Mouse (Mus musculus) thymus, adult 2 months (tissue): ENCODE results near the gene Fam83g. TPM values are rescaled to one million over a fixed set of nuclear protein-coding genes. Genes with fewer than 3 reads are reported as not detected.

ENCODE experiments used
- DNase-seq: peaks from one replicate; pipeline ENCODE4 v3.0.0; 2021
- H3K27ac ChIP-seq: fragments of 200-500 bp; 2 replicates; pipeline ENCODE4 v1.5.1; 2012; ENCODE audit warnings: low read length, control low read depth; ENCODE audit not compliant: control insufficient read depth, insufficient read depth
- H3K27me3 ChIP-seq: fragments of 200-500 bp; 2 replicates; pipeline ENCODE4 v1.6.1; 2012; ENCODE audit warnings: mild to moderate bottlenecking, low read length, moderate library complexity, mixed read lengths; ENCODE audit not compliant: control insufficient read depth, insufficient read depth
- H3K36me3 ChIP-seq: fragments of 200-500 bp; 2 replicates; pipeline ENCODE4 v1.6.1; 2012; ENCODE audit warnings: mild to moderate bottlenecking, low read length, moderate library complexity; ENCODE audit not compliant: control insufficient read depth, insufficient read depth
- H3K4me1 ChIP-seq: fragments of 200-500 bp; replicated peaks from 2 replicates; pipeline ENCODE4 v1.6.1; 2012; ENCODE audit warnings: low read length; ENCODE audit not compliant: control insufficient read depth, insufficient read depth
- H3K4me3 ChIP-seq: fragments of 200-500 bp; 2 replicates; pipeline ENCODE4 v1.5.1; 2012; ENCODE audit warnings: mild to moderate bottlenecking, low read length, control low read depth, moderate library complexity; ENCODE audit not compliant: control insufficient read depth, insufficient read depth
- CTCF ChIP-seq: fragments of 200-500 bp; IDR thresholded peaks from 2 replicates; pipeline ENCODE4 v1.5.1; 2012; ENCODE audit warnings: mild to moderate bottlenecking, control low read depth, low read length, moderate library complexity, borderline replicate concordance; ENCODE audit not compliant: control insufficient read depth, poor library complexity, insufficient read depth; ENCODE audit errors: extremely low read depth
- POLR2A ChIP-seq: fragments of 200-500 bp; IDR thresholded peaks from 2 replicates; pipeline ENCODE4 v1.6.1; 2012; ENCODE audit warnings: mild to moderate bottlenecking, low read length, control low read depth, moderate library complexity; ENCODE audit not compliant: control insufficient read depth, poor library complexity, insufficient read depth; ENCODE audit errors: extremely low read depth
- WGBS: fragments of 180-500 bp; shearing (Covaris S2); methylation state at CpG from one replicate; pipeline ENCODE4 v1.1.7; 2018; 5-methylcytosine and 5-hydroxymethylcytosine counted together
- polyA plus RNA-seq: library from polyadenylated mRNA; depleted of rRNA; stranded (reverse); fragments of >200 nt; gene quantifications from 2 replicates; pipeline ENCODE4 v1.2.3, GENCODE M21; 2012

Fam83g gene
- polyA plus RNA-seq, 1 experiment: 9.5 TPM

DNA sequence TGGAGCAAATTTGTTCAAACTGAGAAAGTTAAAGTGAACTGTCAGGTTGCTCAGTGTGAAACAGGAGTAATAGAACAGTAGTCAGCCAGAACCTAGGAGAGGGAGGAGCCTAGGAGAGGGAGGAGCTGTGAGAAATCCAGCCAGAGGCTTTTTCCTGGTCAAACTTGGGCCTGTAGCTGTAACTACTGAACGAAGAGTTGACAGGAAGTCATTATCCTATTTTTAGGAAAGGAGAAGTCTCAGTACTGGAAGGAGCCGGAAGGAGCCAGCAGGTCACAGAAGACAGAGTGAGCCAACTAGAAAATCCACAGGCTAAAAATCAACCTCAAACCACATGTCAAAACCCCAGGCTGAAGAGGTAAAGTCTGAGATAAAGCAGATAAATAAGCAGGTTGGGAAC is 44.1 kb downstream of the Fam83g start:
- H3K36me3 ChIP-seq: peaks cover 20% of the 10 kb centered on the region
- no peak overlapping the region for H3K4me3 ChIP-seq
- no peak for TF ChIP-seq CTCF
- TF ChIP-seq POLR2A: no peak
- no peak overlapping the region for H3K27ac ChIP-seq
- H3K27me3 ChIP-seq: no peaks in the 10 kb centered on the region
- no peak for DNase-seq
- H3K4me1 ChIP-seq: no peaks in the 10 kb centered on the region
- WGBS: 50% methylated on average over 2 of the region's 2 CpGs

DNA sequence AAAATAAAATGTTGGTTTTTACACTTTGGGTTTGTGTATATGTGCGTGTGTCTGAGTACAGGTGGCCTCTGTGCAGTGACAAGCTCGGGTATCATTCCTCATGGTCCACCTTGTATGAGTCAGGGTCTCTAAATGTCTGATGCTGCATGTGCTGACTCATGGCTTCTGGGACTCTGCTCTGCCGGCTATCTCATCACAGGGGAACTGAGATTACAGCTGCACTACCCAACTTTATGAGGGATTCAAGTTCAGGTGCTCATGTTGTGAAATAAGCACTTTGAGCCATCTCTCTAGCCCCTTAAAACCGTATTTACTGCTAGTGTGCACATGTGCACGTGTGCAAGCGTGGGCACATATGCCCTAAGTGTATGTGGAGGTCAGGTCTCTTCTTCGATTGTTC is 48.8 kb downstream of the Fam83g start:
- 91% methylated on average over 7 of the region's 7 CpGs for WGBS
- DNase-seq: no peak
- peaks cover 56% of the 10 kb centered on the region for H3K36me3 ChIP-seq
- H3K4me1 ChIP-seq: no peaks in the 10 kb centered on the region
- no peak for TF ChIP-seq POLR2A
- no peak for TF ChIP-seq CTCF
- H3K27ac ChIP-seq: no peak overlapping the region
- H3K4me3 ChIP-seq: no peak overlapping the region
- no peaks in the 10 kb centered on the region for H3K27me3 ChIP-seq

DNA sequence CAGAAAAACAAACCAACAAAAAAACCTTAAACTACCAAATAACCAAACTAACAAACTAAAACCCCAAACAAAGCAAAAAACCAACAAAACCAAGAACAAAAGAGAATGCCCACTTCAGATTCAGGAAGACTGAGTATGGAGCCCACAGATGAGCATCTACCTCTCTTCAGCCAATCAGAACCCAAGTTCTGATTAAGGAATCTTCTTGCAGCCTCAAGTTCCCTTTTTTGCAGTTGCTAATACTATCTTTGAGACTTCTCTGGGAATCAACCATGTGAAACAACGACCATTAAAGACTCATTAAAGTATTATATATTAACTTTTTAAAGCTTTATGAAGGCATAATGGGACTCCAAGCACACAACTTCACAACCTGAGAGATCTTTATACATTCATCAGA is 53.4 kb downstream of the Fam83g start:
- Histone ChIP-seq H3K4me3 (no peak overlapping the region), H3K27me3 (no peaks in the 10 kb centered on the region), H3K4me1 (no peaks in the 10 kb centered on the region), H3K36me3 (peaks cover 68% of the 10 kb centered on the region), H3K27ac (no peak overlapping the region)
- no peak for DNase-seq
- 89% methylated on average over 1 of the region's 1 CpGs for WGBS
- TF ChIP-seq CTCF (no peak), POLR2A (no peak)

DNA sequence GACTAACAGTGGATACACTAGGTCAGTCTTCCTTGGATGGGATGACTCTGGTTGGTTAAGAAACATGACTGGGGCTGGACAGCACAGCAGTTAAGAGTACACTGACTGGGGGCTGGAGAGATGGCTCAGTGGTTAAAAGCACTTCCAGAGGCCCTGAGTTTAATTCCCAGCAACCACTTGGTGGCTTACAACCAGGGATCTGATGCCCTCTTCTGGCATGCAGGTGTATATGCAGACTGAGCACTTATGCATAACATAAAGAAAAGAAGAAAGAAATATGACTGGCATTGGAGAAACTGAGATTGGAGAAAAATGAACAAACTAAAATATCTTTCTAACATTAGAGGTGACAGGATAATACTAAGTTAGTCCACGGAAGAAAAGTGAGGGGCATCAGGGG is 56.6 kb downstream of the Fam83g start:
- H3K27ac ChIP-seq: no peak overlapping the region
- TF ChIP-seq POLR2A: no peak
- TF ChIP-seq CTCF: no peak
- WGBS: 93% methylated on average over 1 of the region's 1 CpGs
- no peaks in the 10 kb centered on the region for H3K4me1 ChIP-seq
- no peak overlapping the region for H3K4me3 ChIP-seq
- no peaks in the 10 kb centered on the region for H3K27me3 ChIP-seq
- DNase-seq: no peak
- H3K36me3 ChIP-seq: peaks cover 67% of the 10 kb centered on the region

DNA sequence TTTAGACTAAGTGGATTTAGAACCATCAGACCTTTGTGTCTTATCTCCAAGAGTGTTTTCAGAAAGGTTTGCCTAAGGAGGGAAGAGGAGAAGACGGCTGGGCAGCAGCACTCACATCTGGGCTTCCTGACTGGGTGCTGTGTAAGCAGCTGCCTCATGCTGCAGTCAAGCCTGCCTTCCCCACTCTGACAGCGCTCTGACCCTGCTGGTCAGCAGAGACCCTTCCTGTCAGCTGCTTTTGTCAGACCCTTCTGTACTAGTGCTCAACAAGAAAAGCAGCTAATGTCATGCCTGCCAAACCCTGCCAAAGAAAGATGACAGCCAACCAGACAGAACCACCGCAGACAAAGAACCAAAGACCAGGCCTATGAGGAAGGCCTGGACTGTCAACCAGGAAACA is 59.9 kb downstream of the Fam83g start:
- WGBS: 93% methylated on average over 3 of the region's 3 CpGs
- Histone ChIP-seq H3K27me3 (no peaks in the 10 kb centered on the region), H3K36me3 (peaks cover 54% of the 10 kb centered on the region), H3K4me1 (no peaks in the 10 kb centered on the region), H3K4me3 (no peak overlapping the region), H3K27ac (no peak overlapping the region)
- DNase-seq: no peak
- TF ChIP-seq POLR2A: no peak
- no peak for TF ChIP-seq CTCF

DNA sequence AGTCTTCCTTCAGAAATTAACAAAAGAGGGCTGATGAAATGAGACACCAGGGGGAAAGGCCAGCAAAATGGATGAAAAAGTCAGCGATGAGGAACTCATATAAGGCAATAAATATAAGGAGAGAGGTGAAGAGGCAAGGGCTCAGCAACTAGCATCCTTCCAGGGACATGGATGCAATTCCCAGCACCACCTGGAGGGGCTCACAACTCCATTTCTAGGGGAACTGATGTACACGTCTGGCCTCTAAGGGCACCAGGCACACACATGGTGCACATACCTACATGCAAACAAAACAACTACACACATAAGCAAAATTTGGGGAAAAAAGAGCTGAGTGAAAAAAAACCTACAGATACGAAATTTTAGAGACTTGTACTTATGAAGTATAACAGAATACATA is 60.6 kb downstream of the Fam83g start:
- 82% methylated on average over 3 of the region's 3 CpGs for WGBS
- TF ChIP-seq POLR2A: no peak
- no peak for TF ChIP-seq CTCF
- DNase-seq: no peak
- H3K27ac ChIP-seq: no peak overlapping the region
- no peaks in the 10 kb centered on the region for H3K4me1 ChIP-seq
- H3K36me3 ChIP-seq: peaks cover 51% of the 10 kb centered on the region
- H3K4me3 ChIP-seq: no peak overlapping the region
- H3K27me3 ChIP-seq: no peaks in the 10 kb centered on the region

DNA sequence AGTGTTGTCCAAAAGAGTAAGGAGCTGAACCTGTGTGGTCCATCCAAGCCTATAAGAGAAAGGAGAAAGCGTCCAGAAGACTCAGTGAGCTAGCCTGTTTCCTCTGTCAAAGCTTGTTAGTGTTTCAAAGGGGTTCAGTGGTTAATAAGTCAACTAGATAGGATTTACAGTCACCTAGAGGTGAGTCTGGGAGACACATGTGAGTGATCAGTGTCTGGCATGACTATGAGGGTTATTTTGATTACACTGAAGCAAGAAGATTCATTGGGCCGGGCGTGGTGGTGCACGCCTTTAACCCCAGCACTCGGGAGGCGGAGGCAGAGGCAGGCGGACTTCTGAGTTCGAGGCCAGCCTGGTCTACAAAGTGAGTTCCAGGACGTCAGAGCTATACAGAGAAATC is 61.9 kb downstream of the Fam83g start:
- no peaks in the 10 kb centered on the region for H3K27me3 ChIP-seq
- TF ChIP-seq CTCF: no peak
- TF ChIP-seq POLR2A: no peak
- H3K4me3 ChIP-seq: no peak overlapping the region
- H3K27ac ChIP-seq: no peak overlapping the region
- no peak for DNase-seq
- no peaks in the 10 kb centered on the region for H3K4me1 ChIP-seq
- H3K36me3 ChIP-seq: peaks cover 49% of the 10 kb centered on the region
- WGBS: 95% methylated on average over 9 of the region's 9 CpGs

DNA sequence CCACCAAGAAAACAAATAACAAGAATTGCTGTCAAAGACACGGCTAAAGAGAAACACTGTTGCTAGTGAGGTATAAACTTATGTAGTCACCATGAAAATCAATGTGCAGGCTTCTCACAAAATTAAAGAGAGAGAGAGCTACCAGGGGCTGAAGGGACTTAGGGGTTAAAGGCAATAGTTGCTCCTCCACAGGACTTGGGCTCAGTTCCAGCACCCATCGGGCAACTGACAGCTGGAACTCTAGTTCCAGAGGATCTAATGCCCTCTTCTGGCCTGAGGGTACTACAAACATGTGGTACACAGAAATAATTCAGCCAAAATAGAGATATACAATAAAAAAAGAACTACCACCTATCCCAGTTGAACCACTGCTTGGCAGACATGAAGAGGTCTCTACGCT is 63.3 kb downstream of the Fam83g start:
- no peak overlapping the region for H3K4me3 ChIP-seq
- no peak overlapping the region for H3K27ac ChIP-seq
- DNase-seq: no peak
- H3K27me3 ChIP-seq: no peaks in the 10 kb centered on the region
- no peaks in the 10 kb centered on the region for H3K4me1 ChIP-seq
- H3K36me3 ChIP-seq: peaks cover 56% of the 10 kb centered on the region
- no peak for TF ChIP-seq POLR2A
- TF ChIP-seq CTCF: no peak
- 88% methylated on average over 3 of the region's 3 CpGs for WGBS
